Mouse (Mus musculus) gastrocnemius, postnatal 36 days (tissue): ENCODE measurements around the gene Krt78. TPM values are rescaled to one million over a fixed set of nuclear protein-coding genes. Genes with fewer than 3 reads are reported as not detected.
"Not testable (repeated sequence)": the region's sequence is repeated elsewhere in the genome, so short reads cannot be mapped to it uniquely, and the experiment has no call there.

Experiments used
- DNase-seq, 2 experiments: peaks; one replicate each; pipeline ENCODE4 v3.0.0; 2022
- intact Hi-C: fragments of 180-260 bp; cut with DNase I; formaldehyde crosslinking; loops from one replicate; pipeline ENCODE4 v1.15.1; 2025
- long read RNA-seq, 2 experiments: library from polyadenylated mRNA; stranded (forward); transcript quantifications; one replicate each; pipeline ENCODE4 v2.0.0; 2021
- total RNA-seq, 2 experiments: library from RNA; stranded (reverse); gene quantifications; 2 replicates each; pipeline ENCODE4 v1.2.3; 2021

Gene Krt78
- not detected for total RNA-seq
- long read RNA-seq, experiment 1 = 0 reads
- long read RNA-seq, experiment 2 = 0 reads

GRCm38 (mm10) chr15:101954187-101954586 is at the start of gene Krt78:
Gene Krt78, minus strand, starts transcription at chr15:101954287.
- intact Hi-C loops = no loop called here
- DNase-seq = no peak

DNA sequence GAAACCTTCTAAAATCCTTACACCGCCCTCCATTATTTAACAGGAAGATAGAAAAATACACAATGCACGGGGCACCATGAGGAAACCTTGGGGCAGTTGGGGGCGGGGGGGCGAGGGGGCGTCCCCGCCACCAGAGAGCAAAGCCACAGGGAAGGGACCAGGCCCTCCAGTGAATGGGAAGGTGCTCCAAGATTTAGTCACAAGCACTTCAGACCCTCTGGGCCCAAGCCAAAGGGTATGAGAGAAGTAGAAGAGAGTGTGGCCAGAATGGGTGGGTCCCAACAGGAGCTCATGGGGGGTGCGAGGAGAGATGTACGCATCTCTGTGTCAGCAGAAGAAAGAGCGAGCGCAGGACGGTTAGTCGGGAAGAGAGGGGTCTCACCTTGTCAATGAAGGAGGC is 49.4 kb upstream of the Krt78 start:
- no peak for DNase-seq
- intact Hi-C loops = no loop called here

- intact Hi-C loops = no loop called here
Observed at GRCm38 (mm10) chr15:102002646-102003488, 48.8 kb upstream of the Krt78 start.

GRCm38 (mm10) chr15:101999676-102000335 is 45.7 kb upstream of the Krt78 start:
- no peak for DNase-seq
- intact Hi-C loops = no loop called here

More at GRCm38 (mm10) chr15:102002646-102003488, 48.8 kb upstream of the Krt78 start:
- DNase-seq = no peak

- intact Hi-C loops = no loop called here
Observed at GRCm38 (mm10) chr15:101999156-101999555, 45.1 kb upstream of the Krt78 start.

GRCm38 (mm10) chr15:101996450-101997078 is 42.5 kb upstream of the Krt78 start:
- DNase-seq = not testable (repeated sequence)

More at GRCm38 (mm10) chr15:101999156-101999555, 45.1 kb upstream of the Krt78 start:
- DNase-seq = no peak

GRCm38 (mm10) chr15:101995484-101996236 is 41.6 kb upstream of the Krt78 start:
- no peak for DNase-seq
- intact Hi-C loops = no loop called here

More at GRCm38 (mm10) chr15:101996450-101997078, 42.5 kb upstream of the Krt78 start:
- intact Hi-C loops = not testable (repeated sequence)

DNA sequence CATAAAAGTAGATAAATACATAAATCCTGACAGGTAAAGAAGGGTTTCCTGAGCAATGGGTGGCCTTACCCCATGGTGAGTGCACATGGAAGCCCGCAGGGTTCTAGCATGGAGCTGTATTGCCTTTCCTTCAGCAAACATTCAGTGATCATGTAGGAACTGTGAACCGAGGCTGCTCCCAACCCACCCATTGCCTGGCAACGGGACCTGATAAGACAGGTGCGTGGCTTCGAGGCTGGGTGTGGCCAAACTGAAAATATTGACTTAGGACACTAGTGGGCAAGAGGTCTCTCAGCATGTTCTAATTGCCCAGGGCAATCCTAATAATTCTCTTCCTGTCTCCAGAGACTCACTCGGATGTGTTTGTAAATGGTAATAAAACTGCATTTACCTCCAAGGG is 40.3 kb upstream of the Krt78 start:
- no peak for DNase-seq
- intact Hi-C loops = no loop called here

- intact Hi-C loops = no loop called here
- DNase-seq = no peak
Observed at GRCm38 (mm10) chr15:101990946-101991345, 36.9 kb upstream of the Krt78 start.

- intact Hi-C loops = loop anchor here (1.0 kb wide), 1 partner anchor 77 kb away; no protein-coding TSS in a partner anchor
- DNase-seq = no peak
Observed at GRCm38 (mm10) chr15:101988714-101989113, 34.6 kb upstream of the Krt78 start.

GRCm38 (mm10) chr15:101988119-101988518 is 34.0 kb upstream of the Krt78 start:
- peak; percentile 74 to 86 for DNase-seq
- intact Hi-C loops = loop anchor here (1.0 kb wide), 1 partner anchor 77 kb away; no protein-coding TSS in a partner anchor

- intact Hi-C loops = no loop called here
- no peak for DNase-seq
Observed at GRCm38 (mm10) chr15:101984746-101985145, 30.7 kb upstream of the Krt78 start.

DNA sequence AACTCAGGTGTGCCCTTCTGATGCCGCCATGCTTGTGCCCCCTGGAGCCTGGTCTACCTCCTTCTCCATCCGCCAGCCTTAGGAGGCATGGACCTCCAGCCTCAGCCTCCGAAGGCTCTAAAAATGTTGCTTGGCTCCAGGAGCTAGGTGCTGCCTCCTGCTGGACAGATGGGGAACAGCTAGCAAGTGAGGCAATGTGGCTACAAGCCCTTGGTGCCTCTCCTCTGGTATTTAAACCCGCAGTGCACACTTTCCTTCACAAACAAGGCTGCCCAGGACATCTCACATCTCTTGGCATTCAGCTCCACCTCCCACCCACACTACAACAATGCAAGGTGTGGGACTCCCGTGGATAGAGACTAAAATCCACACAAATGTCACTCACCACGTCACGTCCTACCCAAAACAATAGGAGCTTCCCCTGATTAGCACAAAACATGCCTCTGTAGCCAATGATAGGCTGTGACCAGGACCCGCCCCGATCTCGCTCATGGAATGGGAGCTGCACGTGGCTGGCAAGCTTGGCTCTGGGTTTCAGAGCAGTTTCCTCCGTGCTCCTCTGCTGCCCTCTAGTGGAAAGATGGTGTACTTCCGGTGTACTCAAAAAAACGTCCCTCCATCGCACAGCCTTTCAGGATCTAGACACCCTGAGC is 30.0 kb upstream of the Krt78 start:
- intact Hi-C loops = loop anchor here (2.0 kb wide), 1 partner anchor 643 kb away; no protein-coding TSS in a partner anchor
- peak; percentile 87 to 89 for DNase-seq

- intact Hi-C loops = loop anchor here (2.0 kb wide), 1 partner anchor 643 kb away; no protein-coding TSS in a partner anchor
- DNase-seq = no peak
Observed at GRCm38 (mm10) chr15:101983315-101983948, 29.3 kb upstream of the Krt78 start.

DNA sequence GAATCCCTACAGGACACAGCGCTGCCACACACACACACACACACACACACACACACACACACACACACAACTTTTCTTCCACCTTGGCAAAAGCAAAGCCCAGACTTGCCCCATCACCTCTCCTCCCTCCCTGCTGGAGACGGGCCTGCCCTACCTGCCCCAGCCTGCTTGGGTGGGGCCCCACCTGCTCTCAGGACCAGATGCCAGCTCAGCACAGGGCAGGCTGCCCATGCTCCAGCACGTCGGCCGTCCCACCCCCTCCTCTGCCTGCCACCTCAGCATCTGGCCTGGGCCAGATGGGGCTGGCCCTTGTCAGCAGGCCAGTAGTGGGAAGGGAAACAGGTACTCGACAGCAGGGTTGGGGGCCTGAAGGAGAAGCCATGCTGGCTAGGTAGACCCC is 26.8 kb upstream of the Krt78 start:
- no peak for DNase-seq
- intact Hi-C loops = loop anchor here (2.0 kb wide), 1 partner anchor 648 kb away; no protein-coding TSS in a partner anchor

GRCm38 (mm10) chr15:101977043-101977726 is 23.1 kb upstream of the Krt78 start:
- intact Hi-C loops = no loop called here
- DNase-seq = peak; percentile 87 to 93

DNA sequence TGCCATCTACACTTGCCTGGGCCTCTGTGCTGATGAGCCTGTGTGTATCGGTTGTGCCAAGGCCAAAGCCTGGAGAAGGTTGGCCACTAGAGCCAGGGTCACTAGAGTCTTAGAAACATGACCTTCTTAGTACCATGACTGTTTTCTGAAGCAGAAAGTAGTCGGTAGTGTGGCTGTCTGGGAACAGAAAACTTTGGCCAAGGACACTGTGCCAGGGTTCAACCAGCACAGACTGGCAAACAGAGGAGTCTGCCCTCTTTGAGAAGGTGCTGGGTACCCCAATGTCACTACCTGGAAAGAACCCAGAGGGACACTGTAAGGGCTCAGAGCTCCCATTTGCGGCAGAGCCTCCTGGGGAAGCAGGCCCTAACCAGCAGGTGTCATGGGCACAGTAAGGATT is 22.6 kb upstream of the Krt78 start:
- no peak for DNase-seq
- intact Hi-C loops = no loop called here

- intact Hi-C loops = no loop called here
- peak; percentile 45 to 72 for DNase-seq
Observed at GRCm38 (mm10) chr15:101976023-101976422, 21.9 kb upstream of the Krt78 start.
